Mouse (Mus musculus): ENCODE measurements around the gene Hmgb1.

- no peak for TF ChIP-seq CTCF (conservative IDR thresholded peaks at IDR 0.05; ENCODE audit: insufficient read depth, insufficient read length, low read depth, low read length)
- TF ChIP-seq POLR2A (IDR thresholded peaks at IDR 0.05; ENCODE audit: low read depth, low read length), result no peak
Observed at GRCm38 (mm10) chr5:149089860-149090259, 94.4 kb downstream of the Hmgb1 start.

Measured in kidney, adult 2 months (tissue).